ENCODE assay signal across 35 mouse cellular contexts in the genomic region with DNA sequence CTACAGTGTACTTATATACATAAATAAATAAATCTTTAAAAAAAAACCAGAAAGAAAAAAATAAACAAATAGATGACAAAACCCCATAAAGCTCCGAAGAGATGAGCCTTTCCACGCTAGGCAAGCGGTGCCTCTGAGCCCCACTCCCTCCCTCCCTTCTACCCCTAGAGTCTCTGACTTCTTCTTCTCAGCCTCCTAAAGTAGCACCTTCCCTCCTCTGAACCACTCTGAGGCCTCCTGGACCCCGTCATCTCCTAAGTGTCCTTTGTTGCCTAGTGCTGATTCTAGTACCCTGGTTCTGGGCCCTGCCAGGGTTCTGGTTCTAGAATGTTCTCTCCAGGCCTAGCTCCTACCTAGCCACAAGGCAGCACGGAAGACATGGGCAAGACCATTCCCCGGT. TPM values are rescaled to one million over a fixed set of nuclear protein-coding genes. Genes with fewer than 3 reads are reported as not detected.
DNase-seq lines count a peak whose midpoint lies in the region; ATAC-seq and TF ChIP-seq lines count a peak whose summit lies in the region.
"Had no signal": no experiment of that assay in that cellular context is flagged by ENCODE, and none has a peak within 500 bp of the region (broad histone marks: within the 10 kb centered on the region; RNA-seq: fewer than 3 reads in every experiment).

A gene (plus strand): TSS at position 301 of the 400 bp plus-strand sequence.

- H3K27me3 ChIP-seq in hindbrain, postnatal 0 days (ENCODE audit: insufficient read depth, low read length): no peaks in the 10 kb centered on the region
- no peaks in the 10 kb centered on the region for H3K27me3 ChIP-seq in hindbrain, embryonic 14.5 days (ENCODE audit: control insufficient read depth, insufficient read depth, low read length)
- peaks cover 10% of the 10 kb centered on the region for H3K27me3 ChIP-seq in neural tube, embryonic 12.5 days (replicated peaks)
- 0 out of 2 replicates have a peak, but pooled peaks cover 6% of the 10 kb centered on the region for H3K27me3 ChIP-seq in limb, embryonic 12.5 days
- H3K27me3 ChIP-seq: hindbrain, embryonic 15.5 days; Patski had no signal

- no peak for DNase-seq in gastrocnemius, adult 2 months
- DNase-seq in gastrocnemius, adult 18-20 months (ENCODE audit: low spot score): no peak
- DNase-seq in hindbrain, postnatal 0 days (ENCODE audit: low spot score): no peak
- no peak for DNase-seq in hindbrain, embryonic 14.5 days (ENCODE audit: low spot score)
- no peak for DNase-seq in neural tube, embryonic 10.5 days (ENCODE audit: extremely low spot score, low spot score)
- DNase-seq in cerebellum, adult 18-20 months: no peak
- DNase-seq: adrenal gland, postnatal 36 days; cerebellum, adult 11 months; cerebellum, postnatal 14 days; forebrain, postnatal 0 days; gastrocnemius, postnatal 36 days; heart, postnatal 10 days; layer of hippocampus, adult 9-11 months; liver, postnatal 0 days; right cerebral cortex, postnatal 4 days; thymus, adult 18-20 months; thymus, postnatal 36 days had no signal

- H3K9me3 ChIP-seq in hindbrain, postnatal 0 days (ENCODE audit: low read length): no peaks in the 10 kb centered on the region
- no peaks in the 10 kb centered on the region for H3K9me3 ChIP-seq in hindbrain, embryonic 14.5 days (ENCODE audit: control insufficient read depth, low read length)
- no peaks in the 10 kb centered on the region for H3K9me3 ChIP-seq in neural tube, embryonic 12.5 days
- no peaks in the 10 kb centered on the region for H3K9me3 ChIP-seq in limb, embryonic 12.5 days
- H3K9me3 ChIP-seq: G1E; hindbrain, embryonic 15.5 days; neural tube, embryonic 13.5 days had no signal

- no peak within 1 kb of the TSS for H3K27ac ChIP-seq in gastrocnemius, adult 2 months
- no peak within 1 kb of the TSS for H3K27ac ChIP-seq in hindbrain, postnatal 0 days
- no peak within 1 kb of the TSS for H3K27ac ChIP-seq in hindbrain, embryonic 14.5 days
- no peak within 1 kb of the TSS for H3K27ac ChIP-seq in neural tube, embryonic 12.5 days
- no peak within 1 kb of the TSS for H3K27ac ChIP-seq in limb, embryonic 12.5 days
- H3K27ac ChIP-seq: hindbrain, embryonic 15.5 days; kidney, postnatal 0 days; macrophage; neural tube, embryonic 13.5 days had no signal

- intact Hi-C loops in gastrocnemius, adult 2 months (cut with DNase I): no loop called here

- ATAC-seq in hindbrain, postnatal 0 days: no peak
- ATAC-seq in hindbrain, embryonic 14.5 days (ENCODE audit: low FRiP score): no peak
- ATAC-seq in neural tube, embryonic 12.5 days (ENCODE audit: low FRiP score, low read depth): no peak
- no peak for ATAC-seq in limb, embryonic 12.5 days (ENCODE audit: insufficient number of reproducible peaks, insufficient read depth, low FRiP score, low TSS enrichment, low read depth)
- ATAC-seq: forebrain, postnatal 0 days; intestine, embryonic 16.5 days; liver, postnatal 0 days; lung, postnatal 0 days; Patski had no signal

- H3K4me2 ChIP-seq in hindbrain, postnatal 0 days (ENCODE audit: low read depth, low read length): 0 out of 2 replicates have a peak within 1 kb of the TSS, but pooled peaks have one; percentile 5
- no peak within 1 kb of the TSS for H3K4me2 ChIP-seq in hindbrain, embryonic 14.5 days (replicated peaks)
- peak within 1 kb of the TSS; percentile 34; the same call in 1 of the 2 replicates for H3K4me2 ChIP-seq in neural tube, embryonic 12.5 days (replicated peaks)
- peak within 1 kb of the TSS; percentile 32; the same call in 1 of the 2 replicates for H3K4me2 ChIP-seq in limb, embryonic 12.5 days
- H3K4me2 ChIP-seq: hindbrain, embryonic 15.5 days; neural tube, embryonic 13.5 days had no signal

- H3K4me3 ChIP-seq in gastrocnemius, adult 2 months: no peak within 1 kb of the TSS
- H3K4me3 ChIP-seq in hindbrain, postnatal 0 days (ENCODE audit: low read length): no peak within 1 kb of the TSS
- H3K4me3 ChIP-seq in hindbrain, embryonic 14.5 days (replicated peaks; ENCODE audit: low read length): no peak within 1 kb of the TSS
- H3K4me3 ChIP-seq in neural tube, embryonic 12.5 days: no peak within 1 kb of the TSS
- no peak within 1 kb of the TSS for H3K4me3 ChIP-seq in limb, embryonic 12.5 days (replicated peaks)
- H3K4me3 ChIP-seq: hindbrain, embryonic 15.5 days; neural tube, embryonic 13.5 days had no signal

- 90% methylated on average over 6 of the region's 6 CpGs for WGBS in hindbrain, postnatal 0 days
- 92% methylated on average over 6 of the region's 6 CpGs for WGBS in hindbrain, embryonic 14.5 days
- 86% methylated on average over 6 of the region's 6 CpGs for WGBS in neural tube, embryonic 12.5 days
- 90% methylated on average over 6 of the region's 6 CpGs for WGBS in limb, embryonic 12.5 days

- no peak within 1 kb of the TSS for H3K9ac ChIP-seq in hindbrain, postnatal 0 days (replicated peaks; ENCODE audit: low read length)
- no peak within 1 kb of the TSS for H3K9ac ChIP-seq in hindbrain, embryonic 14.5 days
- H3K9ac ChIP-seq in neural tube, embryonic 12.5 days: no peak within 1 kb of the TSS
- no peak within 1 kb of the TSS for H3K9ac ChIP-seq in limb, embryonic 12.5 days (replicated peaks)
- H3K9ac ChIP-seq: forebrain, postnatal 0 days; hindbrain, embryonic 15.5 days; liver, postnatal 0 days; neural tube, embryonic 13.5 days had no signal

- no peaks in the 10 kb centered on the region for H3K4me1 ChIP-seq in hindbrain, postnatal 0 days (ENCODE audit: insufficient read depth, low read length)
- H3K4me1 ChIP-seq in hindbrain, embryonic 14.5 days (replicated peaks; ENCODE audit: control insufficient read depth, insufficient read depth, low read length): no peaks in the 10 kb centered on the region
- peaks cover 4% of the 10 kb centered on the region; the same call in 1 of the 2 replicates for H3K4me1 ChIP-seq in neural tube, embryonic 12.5 days
- peaks cover 15% of the 10 kb centered on the region for H3K4me1 ChIP-seq in limb, embryonic 12.5 days (replicated peaks)

- no peaks in the 10 kb centered on the region for H3K36me3 ChIP-seq in hindbrain, postnatal 0 days (ENCODE audit: insufficient read depth, low read length)
- no peaks in the 10 kb centered on the region for H3K36me3 ChIP-seq in hindbrain, embryonic 14.5 days (replicated peaks; ENCODE audit: control insufficient read depth, insufficient read depth)
- no peaks in the 10 kb centered on the region for H3K36me3 ChIP-seq in neural tube, embryonic 12.5 days
- H3K36me3 ChIP-seq in limb, embryonic 12.5 days: no peaks in the 10 kb centered on the region
- H3K36me3 ChIP-seq: G1E; hindbrain, embryonic 15.5 days; neural tube, embryonic 13.5 days had no signal

- TF ChIP-seq CTCF in gastrocnemius, adult 2 months (IDR thresholded peaks at IDR 0.05): peak; percentile 6; the same call in 1 of the 2 replicates
- no peak for TF ChIP-seq CTCF in hindbrain, postnatal 0 days (IDR thresholded peaks at IDR 0.05; ENCODE audit: low read depth)

RNA-seq across cellular contexts. Expression of the gene that starts here (rescaled TPM):
- not detected for total RNA-seq in gastrocnemius, adult 2 months (2021)
- not detected for total RNA-seq in gastrocnemius, adult 18-20 months (2021)
- not detected in 2 replicates for total RNA-seq in hindbrain, postnatal 0 days (2014; rRNA removed)
- polyA plus RNA-seq in hindbrain, postnatal 0 days (2015; fragmentation: Nextera tagmentation; extraction: Ambion mirVana): not detected in 2 replicates
- not detected in 2 replicates for polyA plus RNA-seq in hindbrain, embryonic 14.5 days (2014; fragmentation: Nextera tagmentation; extraction: Ambion mirVana)
- polyA plus RNA-seq in neural tube, embryonic 12.5 days (2016; fragmentation: Nextera tagmentation; extraction: Ambion mirVana): not detected in 2 replicates
- polyA plus RNA-seq in limb, embryonic 12.5 days (2016; fragmentation: Nextera tagmentation; extraction: Ambion mirVana): not detected in 2 replicates
- total RNA-seq: adrenal gland, adult 18-20 months; adrenal gland, postnatal 36 days; forebrain, postnatal 0 days; G1E; gastrocnemius, postnatal 36 days; heart, adult 8-10 months; heart, postnatal 10 days; left cerebral cortex, adult 18-20 months; left cerebral cortex, postnatal 36 days had no signal
- polyA plus RNA-seq: embryonic facial prominence, embryonic 14.5 days; forebrain, postnatal 0 days; G1E; hindbrain, embryonic 15.5 days; intestine, embryonic 16.5 days; kidney, postnatal 0 days; large intestine, adult 2 months; liver, embryonic 11.5 days; liver, postnatal 0 days; lung, postnatal 0 days; macrophage; neural tube, embryonic 13.5 days; Patski; stomach, embryonic 14.5 days had no signal
